Mouse (Mus musculus) heart, adult 2 months (tissue): ENCODE measurements around the gene Tomm40. TPM values are rescaled to one million over a fixed set of nuclear protein-coding genes. Genes with fewer than 3 reads are reported as not detected.

Source experiments
- DNase-seq, 2 experiments: peaks; one replicate each; pipeline ENCODE4 v3.0.0; 2021
- H3K27ac ChIP-seq: fragments of 200-600 bp; 2 replicates; pipeline ENCODE4 v1.8.1; 2022
- H3K27me3 ChIP-seq: fragments of 200-500 bp; 2 replicates; pipeline ENCODE4 v1.6.1; 2012; ENCODE audit warnings: mild to moderate bottlenecking, low read length, inconsistent platforms, mixed read lengths; ENCODE audit not compliant: control insufficient read depth, insufficient read depth
- H3K36me3 ChIP-seq: fragments of 200-500 bp; 2 replicates; pipeline ENCODE4 v1.6.1; 2012; ENCODE audit warnings: low read length, inconsistent platforms; ENCODE audit not compliant: control insufficient read depth, insufficient read depth
- H3K4me1 ChIP-seq: fragments of 200-500 bp; 2 replicates; pipeline ENCODE4 v1.6.1; 2011; ENCODE audit warnings: low read length; ENCODE audit not compliant: control insufficient read depth, insufficient read depth
- H3K4me3 ChIP-seq: fragments of 200-600 bp; 2 replicates; pipeline ENCODE4 v1.8.1; 2022
- H3K79me2 ChIP-seq: fragments of 200-500 bp; replicated peaks from 2 replicates; pipeline ENCODE4 v1.6.1; 2012; ENCODE audit warnings: mild to moderate bottlenecking, inconsistent platforms, low read length, moderate library complexity, mixed read lengths; ENCODE audit not compliant: control insufficient read depth, insufficient read depth
- H3K9ac ChIP-seq: fragments of 200-500 bp; 2 replicates; pipeline ENCODE4 v1.6.1; 2012; ENCODE audit warnings: low read depth, mild to moderate bottlenecking, control low read depth, inconsistent platforms, low read length, mixed read lengths
- CTCF ChIP-seq: fragments of 200-600 bp; IDR thresholded peaks from 2 replicates; pipeline ENCODE4 v1.8.1; 2022; ENCODE audit warnings: antibody characterized with exemption, mild to moderate bottlenecking, moderate library complexity
- EP300 ChIP-seq: fragments of 200-500 bp; IDR thresholded peaks from 2 replicates; pipeline ENCODE4 v1.6.1; 2011; ENCODE audit warnings: low read depth, low read length, control low read depth; ENCODE audit not compliant: insufficient read depth
- POLR2A ChIP-seq: fragments of 200-500 bp; IDR thresholded peaks from 2 replicates; pipeline ENCODE4 v1.6.1; 2011; ENCODE audit warnings: mild to moderate bottlenecking, low read depth, low read length, control low read depth; ENCODE audit not compliant: insufficient read depth
- WGBS: fragments of 180-500 bp; shearing (Covaris S2); methylation state at CpG from one replicate; pipeline ENCODE4 v1.1.7; 2018; 5-methylcytosine and 5-hydroxymethylcytosine counted together
- intact Hi-C: fragments of 180-260 bp; cut with DNase I; formaldehyde crosslinking; loops from one replicate; pipeline ENCODE4 v1.15.1; 2025
- polyA plus RNA-seq: library from polyadenylated mRNA; depleted of rRNA; stranded (reverse); fragments of >200 nt; gene quantifications from 2 replicates; pipeline ENCODE4 v1.2.3, GENCODE M21; 2012; rRNA removed
- total RNA-seq, 2 experiments: library from RNA; stranded (reverse); gene quantifications; 2 replicates each; pipeline ENCODE4 v1.2.3; 2021

Tomm40 gene
- total and polyA plus RNA-seq, 3 experiments: 91.2 to 98.2 (median 92.7) TPM

GRCm38 (mm10) chr7:19667434-19667833 lies 47.8 kb downstream of the Tomm40 start:
- no peaks in the 10 kb centered on the region for H3K36me3 ChIP-seq
- H3K4me3 ChIP-seq: no peak overlapping the region
- H3K79me2 ChIP-seq: peaks cover 7% of the 10 kb centered on the region
- H3K27me3 ChIP-seq: no peaks in the 10 kb centered on the region
- no peak overlapping the region for H3K9ac ChIP-seq
- intact Hi-C loops: loop anchor here (5.0 kb wide), 1 partner anchor 125 kb away; no protein-coding TSS in a partner anchor
- H3K4me1 ChIP-seq: peaks cover 13% of the 10 kb centered on the region
- WGBS: 71% methylated on average over 2 of the region's 2 CpGs
- no peak overlapping the region for H3K27ac ChIP-seq
- DNase-seq: no peak
- TF ChIP-seq EP300 (no peak), POLR2A (no peak), CTCF (no peak)

GRCm38 (mm10) chr7:19666750-19667149 lies 48.5 kb downstream of the Tomm40 start:
- peaks cover 13% of the 10 kb centered on the region for H3K4me1 ChIP-seq
- TF ChIP-seq POLR2A (no peak), CTCF (peak; percentile 19; the same call in 1 of the 2 replicates), EP300 (no peak)
- intact Hi-C loops: loop anchor here (5.0 kb wide), 1 partner anchor 126 kb away; no protein-coding TSS in a partner anchor
- no peak overlapping the region for H3K4me3 ChIP-seq
- WGBS: 61% methylated on average over 3 of the region's 3 CpGs
- H3K27me3 ChIP-seq: no peaks in the 10 kb centered on the region
- no peak for DNase-seq
- H3K27ac ChIP-seq: no peak overlapping the region; the same call in 1 of the 2 replicates
- H3K9ac ChIP-seq: no peak overlapping the region
- H3K79me2 ChIP-seq: peaks cover 9% of the 10 kb centered on the region
- no peaks in the 10 kb centered on the region for H3K36me3 ChIP-seq

GRCm38 (mm10) chr7:19664955-19665841 lies 50.0 kb downstream of the Tomm40 start, which contains the start of gene Clptm1:
TSS of gene Clptm1 (minus strand) at chr7:19665033.
- TF ChIP-seq EP300 (peak; percentile 83), POLR2A (peak; percentile 79), CTCF (peak; percentile 47)
- Histone ChIP-seq H3K4me1 (peaks cover 13% of the 10 kb centered on the region), H3K79me2 (peaks cover 14% of the 10 kb centered on the region), H3K36me3 (no peaks in the 10 kb centered on the region), H3K4me3 (peak within 1 kb of the TSS; percentile 100), H3K27ac (peak within 1 kb of the TSS; percentile 96), H3K9ac (peak within 1 kb of the TSS; percentile 94), H3K27me3 (no peaks in the 10 kb centered on the region)
- DNase-seq: peak; percentile 97
- intact Hi-C loops: loop anchor here (5.0 kb wide), 2 partner anchors 38 to 127 kb away; partner anchors contain the start of gene Relb
- WGBS: under 1% methylated on average over 54 of the region's 63 CpGs

- peaks cover 13% of the 10 kb centered on the region for H3K4me1 ChIP-seq
- intact Hi-C loops: loop anchor here (5.0 kb wide), 1 partner anchor 37 kb away; the partner anchor contains the start of gene Relb
- TF ChIP-seq EP300: no peak
- TF ChIP-seq CTCF: peak; percentile 22; the same call in 1 of the 2 replicates
- peak overlapping the region; percentile 88 for H3K27ac ChIP-seq
- no peaks in the 10 kb centered on the region for H3K36me3 ChIP-seq
- H3K9ac ChIP-seq: peak overlapping the region; percentile 94
- under 1% methylated on average over 37 of the region's 37 CpGs for WGBS
- H3K27me3 ChIP-seq: no peaks in the 10 kb centered on the region
- no peak for DNase-seq
- H3K79me2 ChIP-seq: peaks cover 16% of the 10 kb centered on the region
- peak overlapping the region; percentile 100 for H3K4me3 ChIP-seq
Measured at GRCm38 (mm10) chr7:19664455-19664954, 50.7 kb downstream of the Tomm40 start.

- peak overlapping the region; percentile 88; the same call in 1 of the 2 replicates for H3K27ac ChIP-seq
- TF ChIP-seq EP300: no peak
- no peak for TF ChIP-seq CTCF
- no peak for TF ChIP-seq POLR2A
- DNase-seq: no peak
Measured at GRCm38 (mm10) chr7:19663940-19664339, 51.3 kb downstream of the Tomm40 start.

GRCm38 (mm10) chr7:19652614-19653013 lies 62.6 kb downstream of the Tomm40 start:
- no peak overlapping the region for H3K4me3 ChIP-seq
- H3K27me3 ChIP-seq: no peaks in the 10 kb centered on the region
- H3K27ac ChIP-seq: no peak overlapping the region; the same call in 1 of the 2 replicates
- 71% methylated on average over 2 of the region's 2 CpGs for WGBS
- peaks cover 10% of the 10 kb centered on the region; the same call in 1 of the 2 replicates for H3K4me1 ChIP-seq
- peak in 1 of 2 experiments; percentile 73 for DNase-seq
- TF ChIP-seq POLR2A (no peak), EP300 (peak; percentile 91)
- intact Hi-C loops: no loop called here
- H3K9ac ChIP-seq: no peak overlapping the region
- peaks cover 5% of the 10 kb centered on the region; the same call in 1 of the 2 replicates for H3K79me2 ChIP-seq
- peaks cover 2% of the 10 kb centered on the region for H3K36me3 ChIP-seq

More at GRCm38 (mm10) chr7:19663940-19664339, 51.3 kb downstream of the Tomm40 start:
- Histone ChIP-seq H3K36me3 (no peaks in the 10 kb centered on the region), H3K27me3 (no peaks in the 10 kb centered on the region), H3K79me2 (peaks cover 16% of the 10 kb centered on the region), H3K4me3 (peak overlapping the region; percentile 100), H3K4me1 (peaks cover 10% of the 10 kb centered on the region), H3K9ac (peak overlapping the region; percentile 94)
- intact Hi-C loops: loop anchor here (5.0 kb wide), 1 partner anchor 37 kb away; the partner anchor contains the start of gene Relb
- WGBS: 13% methylated on average over 8 of the region's 8 CpGs

Other genes starting within 250 kb of the Tomm40 start
- gene Bloc1s3, start 207.1 kb downstream of the Tomm40 start, total RNA-seq: 1 to 10 TPM; 2.2 to 2.5 TPM
- 3.9 and 5.4 TPM in 2 replicates for gene Bloc1s3, start 207.1 kb downstream of the Tomm40 start, polyA plus RNA-seq
- gene Trappc6a, start 207.0 kb downstream of the Tomm40 start, total RNA-seq: 10 to 100 TPM; 32.2 to 33.5 TPM
- gene Trappc6a, start 207.0 kb downstream of the Tomm40 start, polyA plus RNA-seq: 32.9 and 45.0 TPM in 2 replicates
- gene Nkpd1, start 197.6 kb downstream of the Tomm40 start, total RNA-seq: not detected
- gene Nkpd1, start 197.6 kb downstream of the Tomm40 start, polyA plus RNA-seq: 0.06 TPM in 1 of 2 replicates, not detected in the other
- 10 to 100 TPM; 58.0 to 69.5 TPM for gene Ppp1r37, start 152.4 kb downstream of the Tomm40 start, total RNA-seq
- gene Ppp1r37, start 152.4 kb downstream of the Tomm40 start, polyA plus RNA-seq: 56.0 and 66.4 TPM in 2 replicates
- under 1 TPM; 0.42 to 0.43 TPM for gene Zfp296, start 138.2 kb downstream of the Tomm40 start, total RNA-seq
- 0.82 and 1.0 TPM in 2 replicates for gene Zfp296, start 138.2 kb downstream of the Tomm40 start, polyA plus RNA-seq
- 10 to 100 TPM; 48.5 to 48.6 TPM for gene Gemin7, start 137.8 kb downstream of the Tomm40 start, total RNA-seq
- gene Gemin7, start 137.8 kb downstream of the Tomm40 start, polyA plus RNA-seq: 75.2 and 87.3 TPM in 2 replicates
- 10 to 100 TPM; 13.9 to 14.0 TPM for gene Clasrp, start 111.0 kb downstream of the Tomm40 start, total RNA-seq
- 26.1 and 32.0 TPM in 2 replicates for gene Clasrp, start 111.0 kb downstream of the Tomm40 start, polyA plus RNA-seq
- gene Relb, start 86.0 kb downstream of the Tomm40 start, total RNA-seq: 1 to 10 TPM; 7.1 to 7.6 TPM
- 9.5 and 12.1 TPM in 2 replicates for gene Relb, start 86.0 kb downstream of the Tomm40 start, polyA plus RNA-seq
- gene Clptm1, start 50.4 kb downstream of the Tomm40 start, total RNA-seq: 10 to 100 TPM; 61.7 to 74.9 TPM
- 70.1 and 123 TPM in 2 replicates for gene Clptm1, start 50.4 kb downstream of the Tomm40 start, polyA plus RNA-seq
- gene Apoc2, start 37.5 kb downstream of the Tomm40 start, total RNA-seq: under 1 TPM in 1 of 2 experiments, not detected in 1; 0.47 TPM
- not detected in 2 replicates for gene Apoc2, start 37.5 kb downstream of the Tomm40 start, polyA plus RNA-seq
- gene Gm44805, start 34.0 kb downstream of the Tomm40 start, total RNA-seq: not detected
- not detected in 2 replicates for gene Gm44805, start 34.0 kb downstream of the Tomm40 start, polyA plus RNA-seq
- gene Apoc4, start 34.0 kb downstream of the Tomm40 start, total RNA-seq: not detected
- gene Apoc4, start 34.0 kb downstream of the Tomm40 start, polyA plus RNA-seq: 0.82 TPM in 1 of 2 replicates, not detected in the other
- 1 to 10 TPM; 2.7 to 4.2 TPM for gene Apoc1, start 22.8 kb downstream of the Tomm40 start, total RNA-seq
- gene Apoc1, start 22.8 kb downstream of the Tomm40 start, polyA plus RNA-seq: 3.1 and 7.2 TPM in 2 replicates
- gene Apoe, start 16.2 kb downstream of the Tomm40 start, total RNA-seq: 100 to 1,000 TPM; 278 to 293 TPM
- gene Apoe, start 16.2 kb downstream of the Tomm40 start, polyA plus RNA-seq: 456 and 519 TPM in 2 replicates
- gene Nectin2, start 35.0 kb upstream of the Tomm40 start, total RNA-seq: 10 to 100 TPM; 30.2 to 41.4 TPM
- 29.4 and 30.7 TPM in 2 replicates for gene Nectin2, start 35.0 kb upstream of the Tomm40 start, polyA plus RNA-seq
- gene Bcam, start 55.6 kb upstream of the Tomm40 start, total RNA-seq: 100 to 1,000 TPM; 190 to 214 TPM
- gene Bcam, start 55.6 kb upstream of the Tomm40 start, polyA plus RNA-seq: 240 and 262 TPM in 2 replicates
- under 1 TPM; 0.63 to 0.77 TPM for gene Cblc, start 81.4 kb upstream of the Tomm40 start, total RNA-seq
- gene Cblc, start 81.4 kb upstream of the Tomm40 start, polyA plus RNA-seq: 0.41 and 1.2 TPM in 2 replicates
- gene Bcl3, start 107.3 kb upstream of the Tomm40 start, total RNA-seq: 1 to 10 TPM; 3.5 to 6.1 TPM
- gene Bcl3, start 107.3 kb upstream of the Tomm40 start, polyA plus RNA-seq: 11.9 and 14.0 TPM in 2 replicates
- not detected for gene Gm19345, start 136.6 kb upstream of the Tomm40 start, total RNA-seq
- not detected in 2 replicates for gene Gm19345, start 136.6 kb upstream of the Tomm40 start, polyA plus RNA-seq
- under 1 TPM in 1 of 2 experiments, not detected in 1; 0.14 TPM for gene Ceacam16, start 145.9 kb upstream of the Tomm40 start, total RNA-seq
- 0.35 and 0.66 TPM in 2 replicates for gene Ceacam16, start 145.9 kb upstream of the Tomm40 start, polyA plus RNA-seq
- not detected for gene Ceacam19, start 172.5 kb upstream of the Tomm40 start, total RNA-seq
- gene Ceacam19, start 172.5 kb upstream of the Tomm40 start, polyA plus RNA-seq: not detected in 2 replicates
- gene Pvr, start 205.7 kb upstream of the Tomm40 start, total RNA-seq: 10 to 100 TPM; 20.1 to 24.5 TPM
- 18.1 and 34.0 TPM in 2 replicates for gene Pvr, start 205.7 kb upstream of the Tomm40 start, polyA plus RNA-seq
- 1 to 10 TPM; 1.9 to 2.9 TPM for gene Igsf23, start 235.3 kb upstream of the Tomm40 start, total RNA-seq
- gene Igsf23, start 235.3 kb upstream of the Tomm40 start, polyA plus RNA-seq: 8.6 and 9.9 TPM in 2 replicates
- not detected for gene Ceacam20, start 250.0 kb upstream of the Tomm40 start, total RNA-seq
- gene Ceacam20, start 250.0 kb upstream of the Tomm40 start, polyA plus RNA-seq: not detected in 2 replicates